Mouse (Mus musculus) limb, embryonic 11.5 days (tissue): ENCODE data around the gene Gm10300. TPM values are rescaled to one million over a fixed set of nuclear protein-coding genes. Genes with fewer than 3 reads are reported as not detected.

Experiments used
- ATAC-seq: fragments of 200-750 bp; cut with Nextera tagmentation; 2 replicates; pipeline ENCODE4 v1.8.0; 2017; ENCODE audit warnings: low read depth; ENCODE audit not compliant: insufficient number of reproducible peaks, low FRiP score, low TSS enrichment
- DNase-seq: peaks from one replicate; pipeline ENCODE4 v3.0.0-alpha.2; 2015; ENCODE audit warnings: low spot score
- H3K27ac ChIP-seq: fragments of 300-500 bp; sonication (generic); replicated peaks from 2 replicates; pipeline ENCODE4 v1.5.1; 2014; ENCODE audit warnings: low read depth, mild to moderate bottlenecking, low read length
- H3K27me3 ChIP-seq: fragments of 300-500 bp; sonication (generic); 2 replicates; pipeline ENCODE4 v1.6.1; 2014; ENCODE audit warnings: mild to moderate bottlenecking, low read length, mixed read lengths; ENCODE audit not compliant: control insufficient read depth, insufficient read depth
- H3K36me3 ChIP-seq: fragments of 300-500 bp; sonication (generic); 2 replicates; pipeline ENCODE4 v1.6.1; 2014; ENCODE audit warnings: mild to moderate bottlenecking, low read length, moderate library complexity, mixed read lengths; ENCODE audit not compliant: control insufficient read depth, insufficient read depth
- H3K4me1 ChIP-seq: fragments of 300-500 bp; sonication (generic); 2 replicates; pipeline ENCODE4 v1.6.1; 2014; ENCODE audit warnings: low read length, mixed read lengths; ENCODE audit not compliant: control insufficient read depth, insufficient read depth
- H3K4me2 ChIP-seq: fragments of 300-500 bp; sonication (generic); 2 replicates; pipeline ENCODE4 v1.6.1; 2014; ENCODE audit warnings: low read depth, mild to moderate bottlenecking, moderate library complexity; ENCODE audit not compliant: severe bottlenecking
- H3K4me3 ChIP-seq: fragments of 300-500 bp; sonication (generic); 2 replicates; pipeline ENCODE4 v1.5.1; 2014; ENCODE audit warnings: low read depth, low read length
- H3K9ac ChIP-seq: fragments of 300-500 bp; sonication (generic); 2 replicates; pipeline ENCODE4 v1.6.1; 2014; ENCODE audit warnings: mild to moderate bottlenecking, low read length
- H3K9me3 ChIP-seq: fragments of 300-500 bp; sonication (generic); 2 replicates; pipeline ENCODE4 v1.6.1; 2016; ENCODE audit warnings: low read length; ENCODE audit not compliant: control insufficient read depth
- WGBS: fragments of 180-500 bp; shearing (Covaris S2); extraction: QIAGEN DNeasy Blood & Tissue Kit; methylation state at CpG from one replicate; pipeline ENCODE4 v1.1.7; 2014; 5-methylcytosine and 5-hydroxymethylcytosine counted together
- polyA plus RNA-seq: library from polyadenylated mRNA; unstranded; fragments of >200 nt; fragmentation: Nextera tagmentation; extraction: Ambion mirVana; gene quantifications from 2 replicates; pipeline ENCODE4 v1.2.1, GENCODE M21; 2014

Gene Gm10300
- polyA plus RNA-seq, 1 experiment from 2014 or later, result not detected

- peaks cover 6% of the 10 kb centered on the region; the same call in 1 of the 2 replicates for H3K4me1 ChIP-seq
These were observed 37.4 kb upstream of the Gm10300 start for GRCm38 (mm10) chr4:132037137-132037536.

DNA sequence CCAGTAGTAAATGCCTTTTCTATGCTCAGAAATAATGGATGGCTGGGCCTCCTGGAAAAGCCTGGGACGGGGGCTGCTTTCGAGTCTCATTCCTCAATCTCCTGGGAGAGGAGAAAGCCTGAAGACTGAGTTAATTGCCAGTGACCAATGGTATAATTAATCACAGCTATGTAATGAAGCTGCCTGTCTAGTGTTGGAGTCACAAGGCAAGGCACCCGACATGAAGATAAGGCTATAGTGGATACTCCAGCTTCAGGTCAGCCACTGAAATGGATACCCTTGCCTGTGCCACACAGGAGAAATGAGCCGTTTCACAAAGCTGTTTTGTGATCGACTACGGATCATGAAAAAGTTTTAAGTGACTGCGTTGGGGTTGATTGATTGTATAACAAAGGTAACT lies 36.5 kb upstream of the Gm10300 start:
- Histone ChIP-seq H3K9me3 (no peaks in the 10 kb centered on the region), H3K4me1 (peaks cover 6% of the 10 kb centered on the region; the same call in 1 of the 2 replicates), H3K9ac (no peak overlapping the region), H3K27me3 (no peaks in the 10 kb centered on the region), H3K27ac (no peak overlapping the region), H3K4me2 (no peak overlapping the region), H3K4me3 (no peak overlapping the region), H3K36me3 (no peaks in the 10 kb centered on the region)
- DNase-seq, result no peak
- 52% methylated on average over 7 of the region's 7 CpGs for WGBS
- no peak for ATAC-seq

More at GRCm38 (mm10) chr4:132037137-132037536, 37.4 kb upstream of the Gm10300 start:
- no peak for ATAC-seq
- Histone ChIP-seq H3K9me3 (no peaks in the 10 kb centered on the region), H3K4me3 (no peak overlapping the region), H3K27ac (no peak overlapping the region), H3K36me3 (no peaks in the 10 kb centered on the region), H3K9ac (no peak overlapping the region), H3K4me2 (no peak overlapping the region), H3K27me3 (no peaks in the 10 kb centered on the region)
- no peak for DNase-seq
- WGBS, result 87% methylated on average over 5 of the region's 5 CpGs

GRCm38 (mm10) chr4:132038809-132039208 lies 35.7 kb upstream of the Gm10300 start:
- DNase-seq (no peak), ATAC-seq (no peak)
- H3K27ac ChIP-seq, result no peak overlapping the region
- no peak overlapping the region for H3K9ac ChIP-seq
- H3K36me3 ChIP-seq, result no peaks in the 10 kb centered on the region
- peaks cover 6% of the 10 kb centered on the region; the same call in 1 of the 2 replicates for H3K4me1 ChIP-seq
- no peak overlapping the region for H3K4me3 ChIP-seq
- H3K27me3 ChIP-seq, result no peaks in the 10 kb centered on the region
- H3K4me2 ChIP-seq, result no peak overlapping the region
- H3K9me3 ChIP-seq, result no peaks in the 10 kb centered on the region
- 89% methylated on average over 2 of the region's 2 CpGs for WGBS

DNA sequence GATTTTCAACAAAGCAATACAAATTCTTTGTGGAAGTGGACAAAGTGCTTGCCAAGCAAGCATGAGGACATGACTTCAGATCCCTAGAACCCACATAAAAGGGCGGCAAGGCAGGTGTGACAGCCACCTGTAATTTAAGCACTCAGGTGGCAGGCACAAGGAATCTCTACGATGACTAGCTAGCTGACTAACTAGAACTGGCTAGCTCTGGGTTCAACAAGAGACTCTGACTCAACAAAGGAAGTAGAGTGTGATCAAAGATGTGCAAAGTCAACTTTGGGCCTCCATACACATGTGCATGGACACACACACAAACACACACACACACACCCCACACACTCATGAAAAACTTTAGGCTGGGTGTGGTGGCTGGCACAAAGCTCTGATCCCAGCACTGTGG lies 35.0 kb upstream of the Gm10300 start:
- no peak overlapping the region for H3K9ac ChIP-seq
- H3K27me3 ChIP-seq, result no peaks in the 10 kb centered on the region
- no peaks in the 10 kb centered on the region for H3K9me3 ChIP-seq
- H3K4me2 ChIP-seq, result no peak overlapping the region
- H3K36me3 ChIP-seq, result no peaks in the 10 kb centered on the region
- peaks cover 2% of the 10 kb centered on the region; the same call in 1 of the 2 replicates for H3K4me1 ChIP-seq
- WGBS, result 84% methylated on average over 2 of the region's 2 CpGs
- no peak overlapping the region for H3K27ac ChIP-seq
- H3K4me3 ChIP-seq, result no peak overlapping the region
- ATAC-seq, result no peak
- DNase-seq, result no peak

GRCm38 (mm10) chr4:132039975-132040645 lies 34.4 kb upstream of the Gm10300 start:
- DNase-seq (no peak), ATAC-seq (no peak)
- H3K9ac ChIP-seq, result no peak overlapping the region
- H3K4me2 ChIP-seq, result no peak overlapping the region
- H3K27me3 ChIP-seq, result no peaks in the 10 kb centered on the region
- H3K4me1 ChIP-seq, result 0 out of 2 replicates have a peak, but pooled peaks cover 2% of the 10 kb centered on the region
- no peaks in the 10 kb centered on the region for H3K36me3 ChIP-seq
- no peaks in the 10 kb centered on the region for H3K9me3 ChIP-seq
- 81% methylated on average over 8 of the region's 8 CpGs for WGBS
- no peak overlapping the region for H3K27ac ChIP-seq
- H3K4me3 ChIP-seq, result no peak overlapping the region

DNA sequence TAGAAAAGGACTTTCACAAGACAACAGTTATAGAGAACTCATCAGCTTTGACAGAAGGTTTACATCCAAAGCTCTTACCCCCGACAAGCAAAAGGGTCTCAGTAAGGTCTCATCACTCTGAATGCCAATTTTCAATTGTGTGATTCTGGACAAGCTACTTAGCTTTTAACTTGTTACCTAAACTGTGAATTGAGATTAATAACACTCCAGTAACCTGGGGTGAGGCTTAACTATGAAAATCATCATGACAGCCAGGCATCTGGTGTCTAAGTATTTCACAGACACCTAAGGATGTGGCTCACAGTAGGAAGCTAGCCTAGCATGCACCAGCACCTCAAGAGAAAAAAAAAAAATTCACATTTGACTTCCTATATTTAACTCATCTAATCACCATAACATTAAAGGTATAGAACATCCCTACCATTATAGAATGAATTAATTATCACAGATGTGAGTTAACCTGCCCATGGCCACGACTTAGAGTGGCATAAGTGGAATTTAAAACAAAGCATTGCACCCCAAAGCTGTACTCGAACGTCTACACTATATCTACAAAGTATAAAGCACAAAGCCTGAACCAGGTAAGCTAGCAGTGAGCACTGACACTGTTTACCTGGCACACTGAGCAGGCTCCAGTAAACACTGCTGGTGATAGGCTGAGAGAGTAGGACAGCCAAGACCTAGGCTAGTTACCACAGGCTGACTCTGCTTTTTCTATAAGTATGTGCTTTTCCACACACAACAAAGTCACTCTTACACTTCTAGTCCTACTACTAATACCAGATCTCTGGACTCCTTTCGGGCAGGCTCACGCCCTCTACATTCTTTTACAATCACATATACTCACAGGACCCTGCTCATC lies 32.8 kb upstream of the Gm10300 start:
- Histone ChIP-seq H3K27me3 (no peaks in the 10 kb centered on the region), H3K4me2 (no peak overlapping the region), H3K9ac (no peak overlapping the region), H3K4me1 (peaks cover 2% of the 10 kb centered on the region; the same call in 1 of the 2 replicates), H3K4me3 (no peak overlapping the region), H3K9me3 (no peaks in the 10 kb centered on the region), H3K27ac (no peak overlapping the region), H3K36me3 (no peaks in the 10 kb centered on the region)
- DNase-seq (no peak), ATAC-seq (no peak)
- WGBS, result 87% methylated on average over 6 of the region's 6 CpGs

- no peaks in the 10 kb centered on the region for H3K9me3 ChIP-seq
- no peaks in the 10 kb centered on the region for H3K36me3 ChIP-seq
- 93% methylated on average over 3 of the region's 3 CpGs for WGBS
- ATAC-seq (no peak), DNase-seq (no peak)
- H3K4me1 ChIP-seq, result peaks cover 2% of the 10 kb centered on the region
- H3K27me3 ChIP-seq, result no peaks in the 10 kb centered on the region
- H3K27ac ChIP-seq, result no peak overlapping the region
- no peak overlapping the region for H3K9ac ChIP-seq
- no peak overlapping the region for H3K4me2 ChIP-seq
- no peak overlapping the region for H3K4me3 ChIP-seq
These were observed 30.8 kb upstream of the Gm10300 start for GRCm38 (mm10) chr4:132043726-132044125.

GRCm38 (mm10) chr4:132048011-132048991 lies 26.2 kb upstream of the Gm10300 start:
- H3K4me1 ChIP-seq, result peaks cover 7% of the 10 kb centered on the region
- peak; percentile 59; the same call in 1 of the 2 replicates for ATAC-seq
- no peaks in the 10 kb centered on the region for H3K9me3 ChIP-seq
- WGBS, result under 1% methylated on average over 51 of the region's 95 CpGs
- no peaks in the 10 kb centered on the region for H3K27me3 ChIP-seq
- DNase-seq, result peak; percentile 72
- H3K4me2 ChIP-seq, result peak overlapping the region; percentile 84
- no peaks in the 10 kb centered on the region for H3K36me3 ChIP-seq
- peak overlapping the region; percentile 95 for H3K9ac ChIP-seq
- peak overlapping the region; percentile 86 for H3K4me3 ChIP-seq
- peak overlapping the region; percentile 91 for H3K27ac ChIP-seq
